Mouse (Mus musculus) cerebellum, postnatal 4 days (tissue): ENCODE data around the gene Ntn4.
"Not testable (repeated sequence)": the region's sequence is repeated elsewhere in the genome, so short reads cannot be mapped to it uniquely, and the experiment has no call there.

Source experiments
- DNase-seq, 2 experiments: peaks; one replicate each; pipeline ENCODE4 v3.0.0; 2022; ENCODE audit warnings: low spot score in 2 of 2, mixed read lengths in 1 of 2

Gene Ntn4

GRCm38 (mm10) chr10:93683896-93684295, 43.4 kb downstream of the Ntn4 start:
- DNase-seq: no peak

GRCm38 (mm10) chr10:93685416-93685815, 44.9 kb downstream of the Ntn4 start:
- not testable (repeated sequence) for DNase-seq

- no peak for DNase-seq
Measured at GRCm38 (mm10) chr10:93686579-93686978, 46.1 kb downstream of the Ntn4 start.

GRCm38 (mm10) chr10:93687781-93688180, 47.3 kb downstream of the Ntn4 start:
- DNase-seq: no peak

- no peak for DNase-seq
Measured at GRCm38 (mm10) chr10:93688306-93689171, 48.1 kb downstream of the Ntn4 start.

- DNase-seq: no peak
Measured at GRCm38 (mm10) chr10:93691344-93691743, 50.9 kb downstream of the Ntn4 start.

- DNase-seq: no peak
Measured at GRCm38 (mm10) chr10:93695043-93695791, 54.7 kb downstream of the Ntn4 start.

- no peak for DNase-seq
Measured at GRCm38 (mm10) chr10:93696001-93696400, 55.5 kb downstream of the Ntn4 start.

- DNase-seq: no peak
Measured at GRCm38 (mm10) chr10:93697866-93698483, 57.5 kb downstream of the Ntn4 start.

GRCm38 (mm10) chr10:93699689-93700478, 59.4 kb downstream of the Ntn4 start:
- DNase-seq: no peak

- DNase-seq: no peak
Measured at GRCm38 (mm10) chr10:93700589-93701363, 60.3 kb downstream of the Ntn4 start.

- DNase-seq: no peak
Measured at GRCm38 (mm10) chr10:93703946-93704345, 63.5 kb downstream of the Ntn4 start.

- no peak for DNase-seq
Measured at GRCm38 (mm10) chr10:93707149-93708075, 66.9 kb downstream of the Ntn4 start.

GRCm38 (mm10) chr10:93708076-93708473, 67.6 kb downstream of the Ntn4 start:
- no peak for DNase-seq

GRCm38 (mm10) chr10:93708515-93708914, 68.0 kb downstream of the Ntn4 start:
- DNase-seq: no peak

- no peak for DNase-seq
Measured at GRCm38 (mm10) chr10:93709536-93709935, 69.1 kb downstream of the Ntn4 start.

GRCm38 (mm10) chr10:93721625-93722337, 81.3 kb downstream of the Ntn4 start:
- DNase-seq: no peak

GRCm38 (mm10) chr10:93723942-93724542, 83.6 kb downstream of the Ntn4 start:
- no peak for DNase-seq

GRCm38 (mm10) chr10:93728131-93728530, 87.7 kb downstream of the Ntn4 start:
- DNase-seq: no peak
